Mouse (Mus musculus): Measurements from ENCODE around the gene Tk1.
"Not testable (repeated sequence)": the region's sequence is repeated elsewhere in the genome, so short reads cannot be mapped to it uniquely, and the experiment has no call there.

Gene Tk1

GRCm38 (mm10) chr11:117848271-117848984 is 22.5 kb upstream of the Tk1 start:
- in situ Hi-C loops (cut with MboI, MseI), result no loop called here

- in situ Hi-C loops (cut with MboI, MseI), result no loop called here
Measured at GRCm38 (mm10) chr11:117847593-117848215, 21.8 kb upstream of the Tk1 start.

DNA sequence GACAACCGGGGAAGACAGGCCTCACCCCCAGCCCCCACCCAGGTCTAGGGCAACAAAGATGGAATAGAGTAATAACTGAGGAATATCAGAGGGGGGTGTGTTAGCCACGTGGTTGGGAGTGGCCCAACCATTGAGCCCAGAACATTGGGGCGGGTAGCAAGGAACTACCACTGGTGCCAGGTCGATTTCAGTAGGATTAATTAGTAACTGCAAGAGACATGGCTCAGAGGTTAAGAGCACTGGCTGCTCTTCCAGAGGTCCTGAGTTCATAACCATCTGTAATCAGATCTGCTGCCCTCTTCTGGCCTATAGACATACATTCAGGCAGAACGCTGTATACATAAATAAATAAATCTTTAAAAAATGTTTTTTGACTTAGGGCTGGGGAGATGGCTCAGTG is 20.7 kb upstream of the Tk1 start:
- in situ Hi-C loops (cut with MboI, MseI), result no loop called here

DNA sequence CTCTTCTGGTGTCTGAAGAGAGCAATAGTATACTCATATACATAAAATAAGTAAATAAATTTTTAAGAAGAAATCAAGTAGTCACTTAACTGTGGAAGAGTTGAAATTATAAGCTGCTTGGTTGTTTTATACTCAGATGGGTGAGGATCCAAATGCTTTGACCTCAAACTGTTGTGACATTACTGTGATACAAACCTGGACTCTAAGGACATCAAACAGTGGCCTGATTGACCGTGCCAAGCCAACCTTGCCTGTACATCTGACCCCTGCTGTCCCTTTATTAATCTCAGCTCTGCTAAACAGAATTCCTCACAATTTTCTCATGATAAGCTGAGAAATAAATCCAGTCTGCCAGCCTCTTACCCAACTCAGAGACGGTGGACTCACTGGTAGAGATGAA is 19.8 kb upstream of the Tk1 start:
- in situ Hi-C loops (cut with MboI, MseI), result no loop called here

DNA sequence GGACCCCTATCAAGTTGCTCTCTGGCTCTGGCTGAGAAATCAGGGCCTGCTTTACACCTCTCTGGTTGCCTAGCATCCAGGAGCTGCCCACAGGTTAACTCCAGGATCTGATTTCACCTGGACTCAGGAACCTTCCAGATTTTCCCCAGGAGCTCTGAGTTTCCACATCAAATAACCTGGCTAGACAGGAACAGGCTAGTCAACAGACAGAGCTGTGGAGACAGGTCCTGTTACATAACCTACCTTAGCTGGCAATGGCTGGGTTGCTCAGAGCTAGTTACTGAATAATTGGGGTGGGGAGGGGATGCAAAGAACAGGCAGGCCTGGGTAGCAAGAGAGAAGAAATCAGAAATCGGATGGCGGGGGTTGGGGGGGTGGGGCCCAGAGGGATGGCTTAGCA is 19.1 kb upstream of the Tk1 start:
- in situ Hi-C loops (cut with MboI, MseI), result no loop called here

- in situ Hi-C loops (cut with MboI, MseI), result no loop called here
Measured at GRCm38 (mm10) chr11:117843434-117843833, 17.5 kb upstream of the Tk1 start.

DNA sequence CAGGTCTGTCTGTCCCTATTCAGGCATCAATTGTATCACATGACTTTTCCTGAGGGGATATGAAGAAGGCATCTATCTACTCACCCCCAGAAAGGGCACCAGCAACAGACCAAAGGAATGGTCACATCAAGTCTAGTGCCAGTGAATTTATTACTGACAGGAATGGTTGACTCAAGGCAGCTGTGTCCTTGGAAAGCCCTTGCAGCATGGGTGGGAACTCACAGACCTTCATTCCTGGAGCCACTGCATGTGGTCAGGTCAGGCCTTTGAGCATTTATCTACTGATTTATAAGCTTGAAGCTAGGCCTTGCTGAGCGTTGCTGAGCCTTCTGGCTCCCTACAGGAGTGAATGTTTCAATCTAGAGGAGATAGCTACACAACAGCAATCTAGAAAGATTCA is 15.0 kb upstream of the Tk1 start:
- in situ Hi-C loops (cut with MboI, MseI), result no loop called here

GRCm38 (mm10) chr11:117839021-117839420 is 13.1 kb upstream of the Tk1 start:
- in situ Hi-C loops (cut with MboI, MseI), result no loop called here

DNA sequence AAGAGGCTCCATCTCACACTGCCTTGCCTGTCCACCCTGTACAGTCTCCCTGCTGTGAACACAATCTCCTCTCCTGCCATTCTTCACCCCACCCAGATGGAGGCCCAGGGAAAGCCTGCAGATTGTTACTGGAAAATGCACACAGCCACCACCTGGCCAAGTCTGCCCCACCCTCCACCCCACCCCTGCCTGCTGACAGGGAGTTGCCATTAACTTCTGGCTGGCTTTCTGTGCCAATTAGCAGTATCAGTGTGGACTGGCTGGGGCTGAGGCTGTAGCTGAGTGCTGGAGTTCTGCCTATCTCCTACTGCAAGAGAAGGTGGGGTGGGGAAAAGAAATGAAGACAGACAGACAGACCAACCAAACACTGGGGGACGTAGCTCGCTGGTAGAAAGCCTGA is 12.7 kb upstream of the Tk1 start:
- in situ Hi-C loops (cut with MboI, MseI), result no loop called here

- in situ Hi-C loops (cut with MboI, MseI), result no loop called here
Measured at GRCm38 (mm10) chr11:117836306-117836705, 10.4 kb upstream of the Tk1 start.

- in situ Hi-C loops (cut with MboI, MseI), result no loop called here
Measured at GRCm38 (mm10) chr11:117834086-117834485, 8.2 kb upstream of the Tk1 start.

DNA sequence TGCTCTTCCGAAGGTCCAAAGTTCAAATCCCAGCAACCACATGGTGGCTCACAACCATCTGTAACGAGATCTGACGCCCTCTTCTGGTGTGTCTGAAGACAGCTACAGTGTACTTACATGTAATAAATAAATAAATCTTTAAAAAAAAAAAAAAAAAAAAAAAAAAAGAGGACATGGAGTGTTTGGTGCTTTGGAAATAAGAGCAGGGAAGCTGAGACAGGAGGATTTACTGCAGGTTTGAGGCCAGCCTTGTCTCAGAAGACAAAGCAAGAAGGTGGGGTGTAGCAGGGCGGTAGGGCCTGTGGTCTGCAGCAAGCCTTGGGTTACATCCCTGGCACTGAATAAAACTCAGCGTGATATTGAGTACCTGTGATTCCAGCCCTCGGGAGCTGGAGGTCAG is 7.6 kb upstream of the Tk1 start:
- in situ Hi-C loops (cut with MboI, MseI), result not testable (repeated sequence)

GRCm38 (mm10) chr11:117832086-117832969 is 6.4 kb upstream of the Tk1 start:
- in situ Hi-C loops (cut with MboI, MseI), result no loop called here

GRCm38 (mm10) chr11:117830401-117830800 is 4.5 kb upstream of the Tk1 start:
- in situ Hi-C loops (cut with MboI, MseI), result no loop called here

- in situ Hi-C loops (cut with MboI, MseI), result no loop called here
Measured at GRCm38 (mm10) chr11:117829671-117830215, 3.9 kb upstream of the Tk1 start.

DNA sequence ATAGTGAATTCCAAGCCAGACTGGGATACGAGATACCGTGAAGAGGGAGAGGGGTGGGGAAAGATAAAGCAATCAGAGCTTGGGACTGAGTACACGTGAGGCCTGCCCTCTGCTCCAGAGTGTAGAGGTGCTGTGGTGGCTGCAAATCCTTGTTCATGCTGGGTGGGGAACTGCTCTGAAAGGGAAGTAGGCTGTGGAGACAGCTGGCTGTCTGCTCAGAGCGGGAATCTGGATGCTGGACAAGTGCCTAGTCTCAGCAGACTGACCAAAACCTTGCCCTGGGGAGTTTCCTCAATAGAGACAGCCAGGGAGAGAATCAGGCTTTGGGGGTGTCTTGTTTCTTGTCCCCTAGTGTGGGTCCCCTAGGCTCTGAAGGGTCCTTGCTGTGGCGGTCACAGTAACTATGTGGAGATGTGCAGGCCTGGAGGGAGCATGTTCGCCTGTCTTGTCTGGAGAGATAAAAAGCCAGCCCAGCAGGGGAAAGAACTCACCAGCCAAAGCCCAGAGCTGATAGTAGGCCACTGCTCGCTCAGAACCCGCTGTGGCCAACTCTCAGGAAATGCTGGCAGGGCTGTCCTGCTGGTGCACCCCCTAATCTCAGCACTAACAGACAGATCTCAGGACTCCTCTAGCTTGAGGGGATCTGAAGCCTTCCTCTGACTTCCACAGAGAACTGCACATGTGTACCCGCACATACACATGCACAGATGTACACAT is 3.2 kb upstream of the Tk1 start:
- in situ Hi-C loops (cut with MboI, MseI), result no loop called here

DNA sequence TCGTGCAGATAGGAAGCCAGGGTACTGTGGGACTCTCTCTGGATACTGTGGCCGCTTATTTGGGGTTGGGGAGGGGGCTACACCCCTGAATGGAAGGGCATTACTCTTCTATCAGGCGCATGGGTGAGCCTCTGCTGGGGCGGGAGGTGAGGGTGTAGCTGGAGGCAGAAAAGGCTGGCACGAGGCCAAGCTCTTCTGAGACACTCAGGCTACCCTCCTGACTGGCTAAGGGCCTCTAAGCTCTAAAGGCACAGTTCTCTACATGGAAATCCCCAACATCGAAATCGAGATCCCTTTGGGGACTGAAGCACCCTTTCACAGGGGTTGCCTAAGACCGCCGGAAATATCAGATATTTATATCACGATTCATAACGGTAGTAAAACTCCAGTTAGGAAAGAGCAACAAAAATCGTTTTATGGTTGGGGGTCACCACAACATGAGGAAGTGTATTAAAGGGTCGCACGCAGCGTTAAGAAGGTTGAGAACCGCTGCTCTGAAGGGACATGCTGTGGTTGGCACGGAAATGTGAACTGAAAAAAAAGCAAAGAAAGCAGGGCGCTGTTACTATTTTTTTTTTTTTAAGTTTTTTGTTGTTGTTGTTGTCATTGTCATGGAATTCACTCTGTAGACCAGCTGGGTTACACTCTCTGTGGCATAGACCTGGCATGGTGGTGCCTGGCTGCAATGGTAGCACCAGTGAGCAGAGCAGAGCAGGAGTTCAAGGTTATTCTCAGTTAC is 2.4 kb upstream of the Tk1 start:
- in situ Hi-C loops (cut with MboI, MseI), result no loop called here

DNA sequence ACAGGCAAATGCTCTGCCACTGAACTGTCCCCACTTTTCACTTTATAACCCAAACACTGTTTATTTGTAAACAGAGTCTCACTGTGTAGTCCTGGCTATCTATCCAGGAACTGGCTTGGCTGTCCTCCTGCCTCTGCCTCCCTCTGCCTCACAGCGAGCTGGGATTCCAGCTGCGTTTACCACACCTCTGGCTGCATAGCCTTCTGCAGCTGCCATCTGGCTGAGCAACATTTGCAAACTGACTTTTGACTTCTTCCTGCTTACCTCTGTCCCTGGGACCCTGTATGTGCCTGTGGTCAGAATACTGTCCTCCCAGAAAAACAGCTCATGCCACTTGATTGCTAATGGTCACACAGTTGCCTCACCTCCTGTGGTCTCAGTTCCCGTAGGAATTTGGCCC is 1.5 kb upstream of the Tk1 start:
- in situ Hi-C loops (cut with MboI, MseI), result no loop called here

GRCm38 (mm10) chr11:117826916-117827315 is 1.0 kb upstream of the Tk1 start:
- in situ Hi-C loops (cut with MboI, MseI), result no loop called here

GRCm38 (mm10) chr11:117826164-117826563 is 272 bp upstream of the Tk1 start:
- in situ Hi-C loops (cut with MboI, MseI), result no loop called here
